Mouse (Mus musculus) G1E (cell line): ENCODE data around the gene Glis2. TPM values are rescaled to one million over a fixed set of nuclear protein-coding genes. Genes with fewer than 3 reads are reported as not detected.

Source experiments
- ATAC-seq: 2 replicates; pipeline ENCODE4 v1.8.0; 2016; ENCODE audit warnings: mild to moderate bottlenecking; ENCODE audit not compliant: insufficient number of reproducible peaks, poor library complexity, low FRiP score, severe bottlenecking; ENCODE audit errors: extremely low read depth
- DNase-seq: peaks from one replicate; pipeline ENCODE4 v3.0.0; 2012; ENCODE audit warnings: low spot score
- H3K27me3 ChIP-seq: 2 replicates; pipeline ENCODE4 v1.6.1; 2012; ENCODE audit warnings: mild to moderate bottlenecking, low read length, inconsistent platforms; ENCODE audit not compliant: insufficient read depth
- H3K36me3 ChIP-seq: replicated peaks from 2 replicates; pipeline ENCODE3; 2012; ENCODE audit warnings: mild to moderate bottlenecking, inconsistent platforms
- H3K4me1 ChIP-seq: 2 replicates; pipeline ENCODE4 v1.6.1; 2012; ENCODE audit warnings: low read depth, low read length, inconsistent platforms, mixed read lengths; ENCODE audit not compliant: insufficient read depth
- H3K4me3 ChIP-seq: 2 replicates; pipeline ENCODE4 v1.5.1; 2012; ENCODE audit warnings: low read depth, mild to moderate bottlenecking, inconsistent platforms, low read length, moderate library complexity, mixed read lengths
- H3K9me3 ChIP-seq: replicated peaks from 2 replicates; pipeline ENCODE4 v1.6.1; 2012; ENCODE audit warnings: inconsistent platforms
- CTCF ChIP-seq: IDR thresholded peaks from 2 replicates; pipeline ENCODE4 v1.5.1; 2012; ENCODE audit warnings: low read depth, low read length, inconsistent platforms, mixed read lengths
- GATA1 ChIP-seq: IDR thresholded peaks from 2 replicates; pipeline ENCODE4 v1.6.1; 2012; ENCODE audit warnings: borderline replicate concordance, low read length, inconsistent platforms, mixed read lengths
- GATA2 ChIP-seq: IDR thresholded peaks from 2 replicates; pipeline ENCODE4 v1.6.1; 2012; ENCODE audit warnings: low read depth, low read length, inconsistent platforms, borderline replicate concordance
- POLR2AphosphoS5 ChIP-seq: IDR thresholded peaks from 2 replicates; pipeline ENCODE4 v1.6.1; 2012; ENCODE audit warnings: low read depth, low read length, inconsistent platforms; ENCODE audit not compliant: insufficient replicate concordance
- TAL1 ChIP-seq: conservative IDR thresholded peaks from 2 replicates; pipeline ENCODE4 v1.6.1; 2012; ENCODE audit warnings: low read depth, low read length, inconsistent platforms, mixed read lengths
- polyA plus RNA-seq: library from polyadenylated mRNA; stranded (reverse); fragments of >175 nt; gene quantifications from 2 replicates; pipeline ENCODE4 v1.2.3, GENCODE M21; 2012
- total RNA-seq, 2 experiments: library from RNA; stranded (forward) in 1 of 2; stranded (reverse) in 1 of 2; fragments of 200-1000 nt in 1 of 2; fragments of >200 nt in 1 of 2; fragmentation: Nextera tagmentation in 1 of 2; gene quantifications; 2 replicates each; pipeline ENCODE4 v1.2.3; 2014 to 2017

The Glis2 gene
- total and polyA plus RNA-seq, 3 experiments = 1.0 to 2.8 (median 2.6) TPM

DNA sequence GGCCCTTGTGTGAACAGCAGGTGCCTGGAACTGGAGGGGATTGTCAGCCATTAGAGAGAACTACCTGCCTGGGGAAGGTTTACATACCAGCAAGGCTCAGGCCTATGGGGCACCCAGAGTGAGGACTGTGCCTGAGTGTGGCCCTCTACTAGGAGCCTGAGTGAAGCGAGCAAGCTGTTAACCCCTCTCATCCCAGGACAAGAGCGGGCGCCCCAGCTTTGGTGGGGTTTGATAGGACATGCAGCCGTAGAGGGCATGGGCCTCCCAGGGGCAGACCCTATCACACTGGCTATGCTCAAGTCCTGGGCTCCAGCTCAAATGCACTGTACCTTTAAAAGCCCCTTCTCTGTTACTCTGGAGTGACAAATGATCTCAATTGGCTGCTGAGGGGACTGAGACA, 52.3 kb downstream of the Glis2 start:
- H3K27me3 ChIP-seq = no peaks in the 10 kb centered on the region
- ATAC-seq (no peak), DNase-seq (no peak)
- no peaks in the 10 kb centered on the region for H3K9me3 ChIP-seq
- H3K4me1 ChIP-seq = 0 out of 2 replicates have a peak, but pooled peaks cover 4% of the 10 kb centered on the region
- peaks cover 100% of the 10 kb centered on the region for H3K36me3 ChIP-seq
- TF ChIP-seq GATA1 (no peak), GATA2 (no peak), TAL1 (no peak), POLR2AphosphoS5 (no peak), CTCF (no peak)
- H3K4me3 ChIP-seq = no peak overlapping the region

DNA sequence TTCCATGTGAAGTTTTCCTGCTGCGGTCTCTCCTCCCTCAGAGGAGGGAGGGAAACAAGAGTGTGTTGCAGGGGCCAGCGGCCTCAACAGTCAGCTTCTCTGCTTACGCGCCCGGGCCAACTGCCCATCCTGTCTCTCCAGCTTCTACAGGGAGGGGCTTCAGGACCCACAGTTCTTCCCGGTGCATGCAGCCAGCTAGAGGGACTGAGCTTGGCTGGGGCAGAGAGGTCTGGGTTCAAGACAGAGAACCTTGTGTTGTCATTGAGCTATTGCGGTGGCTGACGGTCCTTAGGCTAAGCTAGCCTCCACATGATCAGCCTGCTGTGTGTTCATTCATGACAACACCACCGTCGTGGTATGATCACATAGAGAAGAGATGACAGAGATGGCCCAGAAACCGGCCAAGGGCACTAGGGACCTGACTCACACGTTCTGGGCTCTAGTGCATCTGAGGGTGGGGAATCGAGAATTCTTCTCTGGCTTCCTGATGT, 53.2 kb downstream of the Glis2 start:
- H3K27me3 ChIP-seq = no peaks in the 10 kb centered on the region
- no peak overlapping the region for H3K4me3 ChIP-seq
- H3K9me3 ChIP-seq = no peaks in the 10 kb centered on the region
- TF ChIP-seq GATA2 = no peak
- TF ChIP-seq POLR2AphosphoS5 = no peak
- TF ChIP-seq TAL1 = no peak
- no peak for TF ChIP-seq CTCF
- TF ChIP-seq GATA1 = no peak
- peaks cover 100% of the 10 kb centered on the region for H3K36me3 ChIP-seq
- ATAC-seq (no peak), DNase-seq (no peak)
- 0 out of 2 replicates have a peak, but pooled peaks cover 4% of the 10 kb centered on the region for H3K4me1 ChIP-seq

DNA sequence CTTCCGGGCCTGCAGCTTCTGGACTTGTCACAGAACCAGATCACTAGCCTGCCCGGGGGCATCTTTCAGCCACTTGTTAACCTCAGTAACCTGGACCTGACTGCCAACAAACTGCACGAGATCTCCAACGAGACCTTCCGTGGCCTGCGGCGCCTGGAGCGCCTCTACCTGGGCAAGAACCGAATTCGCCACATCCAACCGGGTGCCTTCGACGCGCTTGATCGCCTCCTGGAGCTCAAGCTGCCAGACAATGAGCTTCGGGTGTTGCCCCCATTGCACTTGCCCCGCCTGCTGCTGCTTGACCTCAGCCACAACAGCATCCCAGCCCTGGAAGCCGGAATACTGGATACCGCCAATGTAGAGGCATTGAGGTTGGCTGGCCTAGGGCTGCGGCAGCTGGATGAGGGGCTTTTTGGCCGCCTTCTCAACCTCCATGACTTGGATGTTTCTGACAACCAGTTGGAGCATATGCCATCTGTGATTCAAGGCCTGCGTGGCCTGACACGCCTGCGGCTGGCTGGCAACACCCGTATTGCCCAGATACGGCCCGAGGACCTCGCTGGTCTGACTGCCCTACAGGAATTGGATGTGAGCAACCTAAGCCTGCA, 54.0 kb downstream of the Glis2 start:
- no peaks in the 10 kb centered on the region for H3K9me3 ChIP-seq
- TF ChIP-seq TAL1 (no peak), GATA2 (no peak), POLR2AphosphoS5 (no peak), CTCF (no peak), GATA1 (no peak)
- no peak overlapping the region for H3K4me3 ChIP-seq
- ATAC-seq (no peak), DNase-seq (no peak)
- 0 out of 2 replicates have a peak, but pooled peaks cover 4% of the 10 kb centered on the region for H3K4me1 ChIP-seq
- no peaks in the 10 kb centered on the region for H3K27me3 ChIP-seq
- peaks cover 100% of the 10 kb centered on the region for H3K36me3 ChIP-seq

DNA sequence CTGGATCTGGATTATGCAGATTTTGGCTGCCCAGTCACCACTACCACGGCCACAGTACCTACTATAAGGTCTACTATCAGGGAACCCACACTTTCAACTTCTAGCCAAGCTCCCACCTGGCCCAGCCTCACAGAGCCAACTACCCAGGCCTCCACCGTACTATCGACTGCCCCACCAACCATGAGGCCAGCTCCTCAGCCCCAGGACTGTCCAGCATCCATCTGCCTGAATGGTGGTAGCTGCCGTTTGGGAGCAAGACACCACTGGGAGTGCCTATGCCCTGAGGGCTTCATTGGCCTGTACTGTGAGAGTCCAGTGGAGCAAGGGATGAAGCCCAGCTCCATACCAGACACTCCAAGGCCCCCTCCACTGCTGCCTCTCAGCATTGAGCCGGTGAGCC, 54.7 kb downstream of the Glis2 start:
- H3K27me3 ChIP-seq = no peaks in the 10 kb centered on the region
- DNase-seq = no peak
- no peaks in the 10 kb centered on the region for H3K9me3 ChIP-seq
- no peak overlapping the region for H3K4me3 ChIP-seq
- peaks cover 100% of the 10 kb centered on the region for H3K36me3 ChIP-seq
- TF ChIP-seq GATA2 = no peak
- TF ChIP-seq CTCF = no peak
- no peak for TF ChIP-seq GATA1
- TF ChIP-seq POLR2AphosphoS5 = no peak
- no peak for TF ChIP-seq TAL1
- no peak for ATAC-seq
- H3K4me1 ChIP-seq = 0 out of 2 replicates have a peak, but pooled peaks cover 4% of the 10 kb centered on the region

DNA sequence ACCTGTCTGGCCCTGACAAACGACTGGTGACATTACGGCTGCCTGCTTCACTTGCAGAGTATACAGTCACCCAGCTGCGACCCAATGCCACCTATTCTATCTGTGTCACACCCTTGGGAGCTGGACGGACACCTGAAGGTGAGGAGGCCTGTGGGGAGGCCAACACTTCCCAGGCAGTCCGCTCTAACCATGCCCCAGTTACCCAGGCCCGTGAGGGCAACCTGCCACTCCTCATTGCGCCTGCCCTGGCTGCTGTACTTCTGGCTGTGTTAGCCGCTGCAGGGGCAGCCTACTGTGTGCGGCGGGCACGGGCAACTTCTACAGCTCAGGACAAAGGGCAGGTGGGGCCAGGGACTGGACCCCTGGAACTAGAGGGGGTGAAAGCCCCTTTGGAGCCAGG, 55.2 kb downstream of the Glis2 start:
- no peaks in the 10 kb centered on the region for H3K27me3 ChIP-seq
- DNase-seq = no peak
- TF ChIP-seq GATA2 (no peak), GATA1 (no peak), POLR2AphosphoS5 (no peak), TAL1 (no peak), CTCF (no peak)
- no peak for ATAC-seq
- H3K9me3 ChIP-seq = no peaks in the 10 kb centered on the region
- H3K4me1 ChIP-seq = 0 out of 2 replicates have a peak, but pooled peaks cover 4% of the 10 kb centered on the region
- H3K36me3 ChIP-seq = peaks cover 100% of the 10 kb centered on the region
- H3K4me3 ChIP-seq = no peak overlapping the region

DNA sequence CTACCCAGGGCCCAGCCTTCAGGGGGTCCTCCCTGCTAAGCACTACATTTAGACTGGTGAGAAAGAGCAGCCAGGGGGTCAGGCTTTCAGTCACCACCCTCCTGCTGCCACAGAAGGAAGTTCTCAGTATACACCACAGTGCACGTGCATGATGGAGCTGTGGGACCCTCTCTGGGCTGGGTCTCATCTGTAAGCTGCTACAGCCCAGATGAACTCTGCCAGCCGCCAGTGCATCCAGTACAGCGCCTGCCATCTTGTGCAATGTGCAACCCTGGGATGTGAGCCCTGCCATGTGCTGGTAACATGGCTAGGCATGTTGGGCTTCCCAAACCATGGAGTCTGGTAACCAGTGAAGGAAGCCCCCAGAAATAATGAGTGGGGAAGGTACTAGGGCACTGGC, 55.6 kb downstream of the Glis2 start:
- 0 out of 2 replicates have a peak, but pooled peaks cover 4% of the 10 kb centered on the region for H3K4me1 ChIP-seq
- H3K36me3 ChIP-seq = peaks cover 100% of the 10 kb centered on the region
- H3K4me3 ChIP-seq = no peak overlapping the region
- no peaks in the 10 kb centered on the region for H3K9me3 ChIP-seq
- no peak for TF ChIP-seq POLR2AphosphoS5
- TF ChIP-seq CTCF = no peak
- no peak for TF ChIP-seq GATA1
- no peak for TF ChIP-seq TAL1
- no peak for TF ChIP-seq GATA2
- DNase-seq (no peak), ATAC-seq (no peak)
- no peaks in the 10 kb centered on the region for H3K27me3 ChIP-seq

DNA sequence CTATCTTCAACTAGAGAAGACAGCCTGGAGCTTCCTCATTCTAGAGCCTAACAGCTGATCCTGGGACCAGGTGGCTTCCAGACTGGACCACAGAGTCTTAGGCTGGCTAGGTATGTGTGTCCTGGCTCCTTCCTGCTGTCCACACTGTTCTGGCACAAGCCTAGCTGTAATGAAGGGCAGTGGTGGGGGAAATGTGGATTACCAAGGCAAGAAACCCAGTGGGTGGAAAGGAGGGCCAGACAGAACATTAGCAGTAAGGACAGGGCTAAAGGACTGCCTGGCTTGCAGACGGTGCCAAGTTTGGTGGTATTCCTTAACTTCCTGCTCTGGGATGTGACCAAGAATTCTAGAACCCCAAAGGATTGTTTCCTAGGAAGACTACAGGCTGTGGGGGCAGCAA, 56.6 kb downstream of the Glis2 start:
- TF ChIP-seq GATA2 (no peak), GATA1 (no peak), TAL1 (no peak), POLR2AphosphoS5 (no peak), CTCF (no peak)
- no peaks in the 10 kb centered on the region for H3K9me3 ChIP-seq
- H3K36me3 ChIP-seq = peaks cover 100% of the 10 kb centered on the region
- H3K27me3 ChIP-seq = no peaks in the 10 kb centered on the region
- H3K4me3 ChIP-seq = no peak overlapping the region
- ATAC-seq (no peak), DNase-seq (no peak)
- peaks cover 3% of the 10 kb centered on the region; the same call in 1 of the 2 replicates for H3K4me1 ChIP-seq
